Mouse (Mus musculus) CH12.LX (cell line): ENCODE data around the gene Timm13. TPM values are rescaled to one million over a fixed set of nuclear protein-coding genes. Genes with fewer than 3 reads are reported as not detected.

ENCODE experiments used
- DNase-seq: peaks from one replicate; pipeline ENCODE4 v3.0.0-alpha.2; 2013; ENCODE audit errors: extremely low read depth
- H3K27ac ChIP-seq: 2 replicates; pipeline ENCODE4 v1.5.1; 2012; ENCODE audit warnings: low read depth, mild to moderate bottlenecking, control low read depth, moderate library complexity; ENCODE audit not compliant: insufficient read depth
- H3K27me3 ChIP-seq: replicated peaks from 2 replicates; pipeline ENCODE3; 2012; ENCODE audit warnings: inconsistent platforms
- H3K36me3 ChIP-seq, 2 experiments: replicated peaks in 1 of 2; 2 replicates each; pipeline versions ENCODE3 to v1.6.1; 2012; ENCODE audit warnings: inconsistent platforms in 1 of 2, low read length in 1 of 2, mild to moderate bottlenecking in 1 of 2, mixed read lengths in 1 of 2, moderate library complexity in 1 of 2; ENCODE audit not compliant: control insufficient read depth in 1 of 2, insufficient read depth in 1 of 2
- H3K4me1 ChIP-seq, 2 experiments: 2 replicates each; pipeline ENCODE4 v1.6.1; 2012; ENCODE audit warnings: inconsistent platforms in 1 of 2, moderate library complexity in 1 of 2; ENCODE audit not compliant: insufficient read depth in 2 of 2, control insufficient read depth in 1 of 2
- H3K4me2 ChIP-seq: 2 replicates; pipeline ENCODE4 v1.6.1; 2012; ENCODE audit warnings: low read depth, mild to moderate bottlenecking, control low read depth; ENCODE audit not compliant: poor library complexity, insufficient read depth, severe bottlenecking
- H3K4me3 ChIP-seq, 3 experiments: fragments of 150-350 bp in 1 of 3; sonication (generic) in 1 of 3; replicated peaks in 1 of 3; 2 replicates each; pipeline versions ENCODE3 to v1.5.1; 2011 to 2012; ENCODE audit warnings: low read depth in 2 of 3, low read length in 2 of 3, mild to moderate bottlenecking in 2 of 3, moderate library complexity in 2 of 3, control low read depth in 1 of 3, improper control_type of control experiment in 1 of 3, inconsistent platforms in 1 of 3, mixed read lengths in 1 of 3; ENCODE audit not compliant: poor library complexity in 1 of 3
- H3K79me2 ChIP-seq: replicated peaks from 2 replicates; pipeline ENCODE4 v1.6.1; 2012; ENCODE audit warnings: mild to moderate bottlenecking, moderate library complexity; ENCODE audit not compliant: control insufficient read depth, poor library complexity, insufficient read depth, severe bottlenecking; ENCODE audit errors: extremely low read depth
- H3K9ac ChIP-seq: 2 replicates; pipeline ENCODE4 v1.6.1; 2012; ENCODE audit warnings: low read depth, mild to moderate bottlenecking, control low read depth, moderate library complexity; ENCODE audit not compliant: insufficient read depth
- H3K9me3 ChIP-seq: replicated peaks from 2 replicates; pipeline ENCODE3; 2012; ENCODE audit warnings: low read length, inconsistent platforms, mixed read lengths
- BHLHE40 ChIP-seq: IDR thresholded peaks from 2 replicates; pipeline ENCODE4 v1.6.1; 2011; ENCODE audit warnings: mild to moderate bottlenecking, low read depth, low read length, improper control_type of control experiment
- CHD2 ChIP-seq: IDR thresholded peaks from 2 replicates; pipeline ENCODE4 v1.6.1; 2011; ENCODE audit warnings: low read length, improper control_type of control experiment
- GABPA ChIP-seq: IDR thresholded peaks from 2 replicates; pipeline ENCODE4 v1.6.1; 2012; ENCODE audit warnings: low read depth, low read length, improper control_type of control experiment, inconsistent platforms; ENCODE audit not compliant: insufficient replicate concordance
- IRF4 ChIP-seq: IDR thresholded peaks from 2 replicates; pipeline ENCODE4 v1.6.1; 2014; ENCODE audit warnings: low read depth, mild to moderate bottlenecking, inconsistent platforms, low read length, improper control_type of control experiment
- KAT2A ChIP-seq: IDR thresholded peaks from 2 replicates; pipeline ENCODE4 v1.6.1; 2012; ENCODE audit warnings: low read length, improper control_type of control experiment, inconsistent platforms; ENCODE audit not compliant: insufficient replicate concordance
- MAZ ChIP-seq: IDR thresholded peaks from 2 replicates; pipeline ENCODE4 v1.6.1; 2012; ENCODE audit warnings: low read depth, mild to moderate bottlenecking, inconsistent platforms, low read length, improper control_type of control experiment, moderate library complexity
- MXI1 ChIP-seq: IDR thresholded peaks from 2 replicates; pipeline ENCODE4 v1.6.1; 2011; ENCODE audit warnings: mild to moderate bottlenecking, low read depth, low read length, improper control_type of control experiment
- MYC ChIP-seq: IDR thresholded peaks from 2 replicates; pipeline ENCODE4 v1.6.1; 2011; ENCODE audit warnings: low read depth, mild to moderate bottlenecking, improper control_type of control experiment, low read length
- NELFE ChIP-seq: IDR thresholded peaks from 2 replicates; pipeline ENCODE4 v1.6.1; 2011; ENCODE audit warnings: low read depth, low read length, improper control_type of control experiment
- NRF1 ChIP-seq: IDR thresholded peaks from 2 replicates; pipeline ENCODE4 v1.6.1; 2014; ENCODE audit warnings: low read depth, mild to moderate bottlenecking, inconsistent platforms, low read length, improper control_type of control experiment, moderate library complexity
- PAX5 ChIP-seq: IDR thresholded peaks from 2 replicates; pipeline ENCODE4 v1.6.1; 2012; ENCODE audit warnings: low read length, inconsistent platforms, mixed read lengths
- RCOR1 ChIP-seq: conservative IDR thresholded peaks from 2 replicates; pipeline ENCODE4 v1.6.1; 2012; ENCODE audit warnings: low read depth, mild to moderate bottlenecking, inconsistent platforms, low read length, improper control_type of control experiment
- SIN3A ChIP-seq: IDR thresholded peaks from 2 replicates; pipeline ENCODE4 v1.6.1; 2012; ENCODE audit warnings: low read length, improper control_type of control experiment, inconsistent platforms
- UBTF ChIP-seq: IDR thresholded peaks from 2 replicates; pipeline ENCODE4 v1.6.1; 2012; ENCODE audit warnings: low read depth, mild to moderate bottlenecking, inconsistent platforms, low read length, improper control_type of control experiment, moderate library complexity
- USF1 ChIP-seq: IDR thresholded peaks from 2 replicates; pipeline ENCODE4 v1.6.1; 2014; ENCODE audit warnings: low read depth, mild to moderate bottlenecking, inconsistent platforms, low read length, improper control_type of control experiment
- USF2 ChIP-seq: conservative IDR thresholded peaks from 2 replicates; pipeline ENCODE4 v1.6.1; 2011; ENCODE audit warnings: low read depth, low read length, improper control_type of control experiment
- ZC3H11A ChIP-seq: IDR thresholded peaks from 2 replicates; pipeline ENCODE4 v1.6.1; 2012; ENCODE audit warnings: low read depth, mild to moderate bottlenecking, inconsistent platforms, low read length, improper control_type of control experiment
- ZKSCAN1 ChIP-seq: IDR thresholded peaks from 2 replicates; pipeline ENCODE4 v1.6.1; 2012; ENCODE audit warnings: low read depth, inconsistent platforms, low read length, improper control_type of control experiment, borderline replicate concordance
- ZNF384 ChIP-seq: IDR thresholded peaks from 2 replicates; pipeline ENCODE4 v1.6.1; 2012; ENCODE audit warnings: low read depth, low read length, improper control_type of control experiment, inconsistent platforms
- dilution Hi-C: fragments of 300-500 bp; cut with MboI; formaldehyde crosslinking; loops from 2 replicates; pipeline ENCODE4 v1.14.3; 2020; ENCODE audit warnings: low sequenced_read_pairs; ENCODE audit not compliant: extremely low pct_unique_long_range_greater_than_20kb, extremely low pct_ligation_motif_present
- in situ Hi-C: fragments of 300-500 bp; cut with MboI; formaldehyde crosslinking; loops from 3 replicates; pipeline ENCODE4 v1.14.3; 2019; ENCODE audit warnings: low sequenced_read_pairs, low pct_ligation_motif_present, low pct_unique_long_range_greater_than_20kb, mixed read lengths
- polyA plus RNA-seq: library from polyadenylated mRNA; unstranded; fragments of >175 nt; gene quantifications from 2 replicates; pipeline ENCODE4 v1.2.1, GENCODE M21; 2012; ENCODE audit warnings: low read depth; ENCODE audit not compliant: insufficient read length
- total RNA-seq, 2 experiments: library from RNA; depleted of rRNA; stranded (reverse); fragments of 300-350 nt in 1 of 2; fragments of >200 nt in 1 of 2; gene quantifications; 2 replicates each; pipeline ENCODE4 v1.2.3; 2012 to 2014

Timm13 gene
- total and polyA plus RNA-seq, 3 experiments = 137 to 292 (median 279) TPM

- peaks cover 3 to 14% of the 10 kb centered on the region in 2 experiments for H3K36me3 ChIP-seq
- peaks cover 9% of the 10 kb centered on the region for H3K79me2 ChIP-seq
- H3K4me2 ChIP-seq = peak overlapping the region; percentile 73
- peaks cover 25 to 71% of the 10 kb centered on the region in 2 experiments for H3K4me1 ChIP-seq
- peak overlapping the region; percentile 14 to 96 (median 89) for H3K4me3 ChIP-seq
- in situ Hi-C loops = loop anchor here (5.0 kb wide), 1 partner anchor 36 kb away; no protein-coding TSS in a partner anchor
- peaks cover 9% of the 10 kb centered on the region for H3K27me3 ChIP-seq
- no peaks in the 10 kb centered on the region for H3K9me3 ChIP-seq
- no peak for DNase-seq
- peak; percentile 69 for TF ChIP-seq BHLHE40
- TF ChIP-seq NELFE = no peak
- no peak for TF ChIP-seq ZKSCAN1
- TF ChIP-seq CHD2 = no peak
- H3K27ac ChIP-seq = no peak overlapping the region
- no peak overlapping the region for H3K9ac ChIP-seq
- dilution Hi-C loops = no loop called here
These were observed 30.9 kb upstream of the Timm13 start for GRCm38 (mm10) chr10:80931695-80932094.

- H3K9ac ChIP-seq = peak overlapping the region; percentile 80
- TF ChIP-seq ZNF384 = no peak
- TF ChIP-seq SIN3A = 0 out of 2 replicates have a peak, but pooled peaks have one; percentile 16
- TF ChIP-seq MXI1 = 0 out of 2 replicates have a peak, but pooled peaks have one; percentile 24
- TF ChIP-seq, all 38 proteins: peak for 2
These were observed 30.4 kb upstream of the Timm13 start for GRCm38 (mm10) chr10:80931153-80931671.

GRCm38 (mm10) chr10:80930361-80931152 is 29.8 kb upstream of the Timm13 start:
- Histone ChIP-seq H3K27me3 (peaks cover 3% of the 10 kb centered on the region), H3K9me3 (no peaks in the 10 kb centered on the region), H3K9ac (peak overlapping the region; percentile 80), H3K27ac (peak overlapping the region; percentile 72), H3K4me1 (peaks cover 20 to 63% of the 10 kb centered on the region in 2 experiments), H3K4me2 (peak overlapping the region; percentile 73), H3K4me3 (peak overlapping the region; percentile 64 to 96 (median 89)), H3K36me3 (peaks cover 3 to 14% of the 10 kb centered on the region in 2 experiments), H3K79me2 (peaks cover 9% of the 10 kb centered on the region)
- in situ Hi-C loops (loop anchor here (5.0 kb wide), 1 partner anchor 37 kb away; no protein-coding TSS in a partner anchor), dilution Hi-C loops (no loop called here)
- no peak; the same call in 1 of the 2 replicates for TF ChIP-seq UBTF
- TF ChIP-seq ZNF384 = peak; percentile 34; the same call in 1 of the 2 replicates
- TF ChIP-seq BHLHE40 = peak; percentile 81
- TF ChIP-seq NELFE = no peak
- TF ChIP-seq PAX5 = no peak
- no peak for TF ChIP-seq USF2
- no peak for TF ChIP-seq USF1
- no peak for TF ChIP-seq MYC
- 0 out of 2 replicates have a peak, but pooled peaks have one; percentile 12 for TF ChIP-seq CHD2
- TF ChIP-seq ZC3H11A = no peak
- TF ChIP-seq GABPA = no peak
- TF ChIP-seq MAZ = peak; percentile 32; the same call in 1 of the 2 replicates
- no peak for TF ChIP-seq IRF4
- TF ChIP-seq KAT2A = 0 out of 2 replicates have a peak, but pooled peaks have one; percentile 31
- no peak for TF ChIP-seq RCOR1
- no peak for TF ChIP-seq NRF1
- peak; percentile 45 for TF ChIP-seq SIN3A
- peak; percentile 44 for DNase-seq

More at GRCm38 (mm10) chr10:80931153-80931671, 30.4 kb upstream of the Timm13 start:
- dilution Hi-C loops = no loop called here
- no peak for DNase-seq
- Histone ChIP-seq H3K4me3 (peak overlapping the region; percentile 64 to 96 (median 89)), H3K27ac (peak overlapping the region; percentile 41; the same call in 1 of the 2 replicates), H3K27me3 (peaks cover 7% of the 10 kb centered on the region), H3K4me1 (peaks cover 25 to 69% of the 10 kb centered on the region in 2 experiments), H3K36me3 (peaks cover 3 to 14% of the 10 kb centered on the region in 2 experiments), H3K9me3 (no peaks in the 10 kb centered on the region), H3K79me2 (peaks cover 9% of the 10 kb centered on the region), H3K4me2 (peak overlapping the region; percentile 73)
- in situ Hi-C loops = loop anchor here (5.0 kb wide), 1 partner anchor 36 kb away; no protein-coding TSS in a partner anchor
